Mouse (Mus musculus): ENCODE measurements around the gene Zfp872. TPM values are rescaled to one million over a fixed set of nuclear protein-coding genes. Genes with fewer than 3 reads are reported as not detected.

The Zfp872 gene
- total RNA-seq, 2 experiments from 2014 or later = not detected

GRCm38 (mm10) chr9:22244242-22244641, 56.4 kb downstream of the Zfp872 start:
- DNase-seq (ENCODE audit: low spot score in 2 of 2) = no peak
- intact Hi-C loops (cut with DNase I) = no loop called here

Other genes with a start within 250 kb of the Zfp872 start
- 10 to 100 TPM; 14.8 to 15.2 TPM for gene Swsap1, start 232.3 kb upstream of the Zfp872 start, total RNA-seq (2021)
- gene Epor, start 224.6 kb upstream of the Zfp872 start, total RNA-seq (2021) = 10 to 100 TPM in 1 of 2 experiments, 1 to 10 TPM in 1; 7.7 to 11.6 TPM
- 1 to 10 TPM; 1.7 to 2.5 TPM for gene Rgl3, start 198.6 kb upstream of the Zfp872 start, total RNA-seq (2021)
- 10 to 100 TPM in 1 of 2 experiments, 1 to 10 TPM in 1; 6.8 to 10.0 TPM for gene Ccdc151, start 185.5 kb upstream of the Zfp872 start, total RNA-seq (2021)
- gene Prkcsh, start 185.3 kb upstream of the Zfp872 start, total RNA-seq (2021) = 10 to 100 TPM; 92.6 to 98.6 TPM
- 100 to 1,000 TPM; 155 to 158 TPM for gene Elavl3, start 136.1 kb upstream of the Zfp872 start, total RNA-seq (2021)
- 1 to 10 TPM; 3.0 to 5.5 TPM for gene Gm49318, start 116.8 kb upstream of the Zfp872 start, total RNA-seq (2021)
- gene Zfp653, start 116.7 kb upstream of the Zfp872 start, total RNA-seq (2021) = 10 to 100 TPM; 18.7 to 22.8 TPM
- 10 to 100 TPM; 42.3 to 48.2 TPM for gene Ecsit, start 102.7 kb upstream of the Zfp872 start, total RNA-seq (2021)
- under 1 TPM; 0.44 to 0.93 TPM for gene Cnn1, start 88.9 kb upstream of the Zfp872 start, total RNA-seq (2021)
- gene Elof1, start 70.9 kb upstream of the Zfp872 start, total RNA-seq (2021) = 10 to 100 TPM; 58.8 to 75.1 TPM
- under 1 TPM in 1 of 2 experiments, not detected in 1; 0.62 TPM for gene Acp5, start 52.4 kb upstream of the Zfp872 start, total RNA-seq (2021)
- 10 to 100 TPM; 45.7 to 46.6 TPM for gene Pigyl, start 31.2 kb upstream of the Zfp872 start, total RNA-seq (2021)
- gene Zfp809, start 37.6 kb downstream of the Zfp872 start, total RNA-seq (2021) = 10 to 100 TPM; 19.1 to 23.6 TPM
- 1 to 10 TPM; 4.3 to 4.4 TPM for gene Zfp599, start 71.8 kb downstream of the Zfp872 start, total RNA-seq (2021)
- 10 to 100 TPM; 16.5 to 20.4 TPM for gene Zfp810, start 119.6 kb downstream of the Zfp872 start, total RNA-seq (2021)
- gene Anln, start 201.1 kb downstream of the Zfp872 start, total RNA-seq (2021) = 10 to 100 TPM; 12.1 to 12.5 TPM
- gene 9530077C05Rik, start 223.4 kb downstream of the Zfp872 start, total RNA-seq (2021) = 1 to 10 TPM; 6.9 to 7.9 TPM